Mouse (Mus musculus): Measurements from ENCODE around the gene Etv4. TPM values are rescaled to one million over a fixed set of nuclear protein-coding genes. Genes with fewer than 3 reads are reported as not detected.

Etv4 gene
- polyA plus RNA-seq, 1 experiment from 2014 or later = 1.9 TPM

DNA sequence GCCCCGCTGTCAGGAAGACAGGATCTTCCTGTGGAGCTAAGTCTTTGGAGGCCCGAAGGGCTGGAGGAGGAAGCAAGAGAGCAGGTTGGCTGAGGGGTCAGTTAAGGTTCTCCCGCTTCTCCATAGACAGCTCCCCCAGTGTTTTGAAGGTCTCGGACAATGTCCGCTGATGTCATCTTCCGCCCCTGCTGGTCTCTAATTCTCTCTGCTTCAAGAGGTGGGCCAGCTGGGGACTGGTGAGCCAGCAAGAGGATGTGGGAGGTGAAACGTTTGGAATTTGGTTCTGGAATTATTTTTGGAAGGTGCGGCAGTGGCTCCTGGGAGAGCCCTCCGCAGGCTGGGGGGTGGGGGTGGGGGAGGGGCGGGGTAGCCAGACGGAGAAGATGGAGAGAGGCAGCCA is 35.7 kb upstream of the Etv4 start:
- 43% methylated on average over 11 of the region's 11 CpGs for WGBS
- Histone ChIP-seq H3K9me3 (ENCODE audit: control insufficient read depth) (no peaks in the 10 kb centered on the region), H3K4me1 (replicated peaks; ENCODE audit: control insufficient read depth, insufficient read depth, low read length) (no peaks in the 10 kb centered on the region), H3K27me3 (replicated peaks; ENCODE audit: control insufficient read depth, insufficient read depth, low read length) (no peaks in the 10 kb centered on the region), H3K27ac (ENCODE audit: low read depth, low read length) (no peak overlapping the region), H3K36me3 (ENCODE audit: control insufficient read depth, insufficient read depth) (no peaks in the 10 kb centered on the region), H3K4me3 (ENCODE audit: low read depth, low read length) (no peak overlapping the region), H3K9ac (ENCODE audit: low read depth, low read length) (no peak overlapping the region), H3K4me2 (replicated peaks; ENCODE audit: low read depth) (no peak overlapping the region)
- TF ChIP-seq CTCF (IDR thresholded peaks at IDR 0.05; ENCODE audit: low read depth) = no peak
- no peak for ATAC-seq

DNA sequence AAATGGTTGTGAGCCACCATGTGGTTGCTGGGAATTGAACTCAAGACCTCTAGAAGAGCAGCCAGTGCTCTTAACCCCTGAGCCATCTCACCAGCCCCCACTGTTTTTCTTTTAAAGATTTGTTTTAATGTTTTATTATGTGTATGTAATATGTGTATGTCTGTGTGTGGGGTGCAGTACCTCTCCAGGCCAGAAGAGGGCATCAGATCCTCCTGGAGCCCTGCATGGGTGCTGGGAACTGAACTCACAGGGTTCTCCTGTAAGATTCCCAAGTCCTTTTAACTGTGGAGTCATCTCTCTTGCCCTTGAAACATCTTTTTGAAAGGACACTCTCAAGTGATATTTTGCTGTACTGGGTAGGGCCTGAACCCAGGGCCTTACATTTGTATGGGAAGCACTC is 34.7 kb upstream of the Etv4 start:
- Histone ChIP-seq H3K36me3 (ENCODE audit: control insufficient read depth, insufficient read depth) (no peaks in the 10 kb centered on the region), H3K4me1 (replicated peaks; ENCODE audit: control insufficient read depth, insufficient read depth, low read length) (0 out of 2 replicates have a peak, but pooled peaks cover 3% of the 10 kb centered on the region), H3K27ac (ENCODE audit: low read depth, low read length) (no peak overlapping the region), H3K4me2 (replicated peaks; ENCODE audit: low read depth) (no peak overlapping the region), H3K9ac (ENCODE audit: low read depth, low read length) (no peak overlapping the region), H3K4me3 (ENCODE audit: low read depth, low read length) (no peak overlapping the region), H3K27me3 (replicated peaks; ENCODE audit: control insufficient read depth, insufficient read depth, low read length) (no peaks in the 10 kb centered on the region), H3K9me3 (ENCODE audit: control insufficient read depth) (no peaks in the 10 kb centered on the region)
- no peak for ATAC-seq
- peak; percentile 35 for TF ChIP-seq CTCF (IDR thresholded peaks at IDR 0.05; ENCODE audit: low read depth)

DNA sequence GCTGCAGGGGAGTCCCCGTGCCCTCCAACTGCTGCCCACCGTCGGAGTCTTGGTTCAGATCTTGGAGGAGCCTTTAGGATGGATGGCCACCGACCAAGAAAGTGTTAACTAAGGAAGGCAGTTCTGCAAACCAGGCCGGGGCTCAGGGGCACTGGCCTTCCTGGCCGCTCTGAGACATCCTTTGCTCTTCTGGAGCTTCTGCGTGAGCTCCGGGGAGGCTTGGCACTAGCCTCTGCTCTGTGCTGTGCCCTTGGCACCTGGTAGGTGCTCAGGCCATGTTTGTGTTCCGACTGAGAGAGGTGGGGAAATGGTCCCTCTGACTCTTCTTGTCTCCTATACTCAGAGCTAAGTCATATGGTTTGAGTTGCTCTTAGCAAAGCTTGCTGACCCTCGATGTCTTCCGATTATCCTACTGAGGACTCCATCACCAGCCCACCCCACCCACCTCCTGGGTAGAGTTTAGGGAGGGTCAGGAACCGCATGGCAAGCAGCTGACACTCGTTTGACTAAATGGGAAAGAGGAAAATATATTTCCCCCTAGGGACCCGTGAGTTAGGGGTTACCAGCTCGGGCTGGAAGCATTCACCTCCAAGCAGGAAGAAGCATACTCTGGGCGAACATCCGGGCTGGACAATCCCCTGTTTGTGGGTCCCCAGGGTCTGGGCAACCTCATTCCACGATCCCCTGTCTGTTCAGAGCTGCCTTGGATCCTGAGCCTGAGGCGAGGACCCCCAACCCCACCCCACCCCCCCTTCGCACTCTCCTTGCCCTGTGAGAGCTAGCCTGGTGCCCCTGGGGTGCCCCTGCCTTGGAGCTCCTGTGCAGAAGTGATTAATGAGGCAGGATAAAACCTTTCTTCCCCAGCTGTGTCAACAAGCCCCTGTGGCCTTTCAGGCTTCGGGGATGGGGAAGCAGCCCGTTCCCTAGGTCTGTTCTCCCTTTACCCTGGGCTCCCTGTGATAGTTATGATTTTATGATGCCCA is 30.2 kb upstream of the Etv4 start:
- Histone ChIP-seq H3K4me2 (replicated peaks; ENCODE audit: low read depth) (peak overlapping the region; percentile 38; the same call in 1 of the 2 replicates), H3K27ac (ENCODE audit: low read depth, low read length) (no peak overlapping the region), H3K4me3 (ENCODE audit: low read depth, low read length) (no peak overlapping the region), H3K36me3 (ENCODE audit: control insufficient read depth, insufficient read depth) (no peaks in the 10 kb centered on the region), H3K27me3 (replicated peaks; ENCODE audit: control insufficient read depth, insufficient read depth, low read length) (no peaks in the 10 kb centered on the region), H3K9ac (ENCODE audit: low read depth, low read length) (no peak overlapping the region), H3K4me1 (replicated peaks; ENCODE audit: control insufficient read depth, insufficient read depth, low read length) (0 out of 2 replicates have a peak, but pooled peaks cover 3% of the 10 kb centered on the region), H3K9me3 (ENCODE audit: control insufficient read depth) (no peaks in the 10 kb centered on the region)
- 24% methylated on average over 22 of the region's 22 CpGs for WGBS
- no peak for TF ChIP-seq CTCF (IDR thresholded peaks at IDR 0.05; ENCODE audit: low read depth)
- no peak for ATAC-seq

DNA sequence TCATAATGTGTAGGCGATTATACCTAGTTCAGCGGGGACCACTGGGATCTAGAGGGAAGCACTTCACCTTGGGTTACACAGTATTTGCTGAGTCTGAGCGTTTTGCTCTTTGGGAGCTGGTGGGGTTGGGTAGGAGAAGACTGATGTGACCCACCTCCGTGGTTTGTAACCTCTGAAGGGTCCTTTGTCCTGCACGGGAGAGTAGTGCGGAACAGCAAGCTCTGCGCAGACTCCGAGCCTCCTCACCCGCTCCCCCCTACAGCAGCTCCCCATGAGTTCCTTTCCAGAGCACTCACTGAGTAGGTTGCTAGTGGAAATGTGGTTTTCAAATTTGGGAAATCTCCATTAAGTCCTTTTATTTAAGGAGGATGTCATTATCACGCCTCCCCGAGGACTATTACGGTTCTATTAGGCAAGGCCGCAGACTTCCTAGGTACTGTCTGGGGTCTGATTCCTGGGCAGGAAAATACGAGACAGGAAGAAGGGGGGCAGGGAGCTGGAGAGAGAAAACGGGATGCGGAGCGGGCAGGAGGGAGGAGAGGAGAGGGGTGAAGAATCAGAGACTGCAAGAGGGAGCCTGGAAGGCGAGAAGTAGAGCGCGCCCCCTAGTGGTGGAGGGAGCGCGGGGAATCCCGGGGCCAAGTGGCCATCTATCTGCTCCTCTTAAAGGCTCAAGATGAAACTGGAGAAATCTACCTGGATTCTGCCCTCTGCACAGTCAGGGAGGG is 29.4 kb upstream of the Etv4 start:
- Histone ChIP-seq H3K27me3 (replicated peaks; ENCODE audit: control insufficient read depth, insufficient read depth, low read length) (no peaks in the 10 kb centered on the region), H3K4me1 (replicated peaks; ENCODE audit: control insufficient read depth, insufficient read depth, low read length) (0 out of 2 replicates have a peak, but pooled peaks cover 3% of the 10 kb centered on the region), H3K9me3 (ENCODE audit: control insufficient read depth) (no peaks in the 10 kb centered on the region), H3K4me2 (replicated peaks; ENCODE audit: low read depth) (peak overlapping the region; percentile 38), H3K36me3 (ENCODE audit: control insufficient read depth, insufficient read depth) (no peaks in the 10 kb centered on the region), H3K9ac (ENCODE audit: low read depth, low read length) (no peak overlapping the region), H3K4me3 (ENCODE audit: low read depth, low read length) (no peak overlapping the region), H3K27ac (ENCODE audit: low read depth, low read length) (no peak overlapping the region)
- 32% methylated on average over 23 of the region's 23 CpGs for WGBS
- peak; percentile 91 for TF ChIP-seq CTCF (IDR thresholded peaks at IDR 0.05; ENCODE audit: low read depth)
- no peak for ATAC-seq

DNA sequence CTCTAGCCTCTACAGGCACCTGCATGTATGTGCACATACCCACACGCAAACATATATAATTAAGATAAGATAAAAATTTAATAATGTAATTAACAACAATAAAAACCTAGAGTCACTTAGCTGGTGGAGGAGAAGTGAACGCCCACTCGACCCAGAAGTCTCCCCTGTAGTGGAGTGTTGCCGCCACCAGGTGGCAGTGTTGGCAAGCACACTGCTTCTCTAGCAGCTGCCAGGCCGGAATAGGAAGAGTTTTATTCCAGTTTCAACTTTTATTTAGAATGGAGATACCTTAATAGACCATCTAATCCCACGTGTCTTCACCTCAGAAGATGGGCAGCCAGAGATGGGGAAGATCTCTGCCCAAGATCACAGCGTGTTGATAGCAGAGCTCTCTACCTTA is 28.1 kb upstream of the Etv4 start:
- Histone ChIP-seq H3K27ac (ENCODE audit: low read depth, low read length) (no peak overlapping the region), H3K4me3 (ENCODE audit: low read depth, low read length) (no peak overlapping the region), H3K36me3 (ENCODE audit: control insufficient read depth, insufficient read depth) (no peaks in the 10 kb centered on the region), H3K27me3 (replicated peaks; ENCODE audit: control insufficient read depth, insufficient read depth, low read length) (no peaks in the 10 kb centered on the region), H3K9me3 (ENCODE audit: control insufficient read depth) (no peaks in the 10 kb centered on the region), H3K4me1 (replicated peaks; ENCODE audit: control insufficient read depth, insufficient read depth, low read length) (0 out of 2 replicates have a peak, but pooled peaks cover 3% of the 10 kb centered on the region), H3K4me2 (replicated peaks; ENCODE audit: low read depth) (no peak overlapping the region), H3K9ac (ENCODE audit: low read depth, low read length) (no peak overlapping the region)
- TF ChIP-seq CTCF (IDR thresholded peaks at IDR 0.05; ENCODE audit: low read depth) = peak; percentile 97
- WGBS = under 1% methylated on average over 7 of the region's 7 CpGs
- ATAC-seq = no peak

All from intestine, postnatal 0 days (tissue).